Mouse (Mus musculus): Measurements from ENCODE around the gene C2cd4a.

The C2cd4a gene

DNA sequence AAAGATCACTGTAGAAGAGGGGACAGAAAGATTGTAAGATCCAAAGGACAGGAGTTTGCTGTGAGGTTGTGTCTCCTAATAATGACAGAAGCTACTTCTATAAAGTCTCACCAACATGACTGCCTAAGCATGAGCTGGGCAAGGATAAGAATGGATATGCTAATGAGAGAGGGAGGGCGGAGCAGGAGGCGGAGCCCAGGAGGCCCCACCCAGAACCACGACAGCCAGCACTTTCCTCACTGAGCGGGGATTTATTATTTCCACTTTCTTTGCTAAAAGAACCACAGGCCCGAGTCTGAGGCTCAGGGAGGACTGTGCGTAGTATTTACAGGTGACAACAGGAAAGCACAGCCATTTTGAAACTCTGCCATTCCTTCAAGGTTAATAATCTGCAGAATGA lies 44.5 kb downstream of the C2cd4a start:
- no peak for DNase-seq (ENCODE audit: low spot score)

DNA sequence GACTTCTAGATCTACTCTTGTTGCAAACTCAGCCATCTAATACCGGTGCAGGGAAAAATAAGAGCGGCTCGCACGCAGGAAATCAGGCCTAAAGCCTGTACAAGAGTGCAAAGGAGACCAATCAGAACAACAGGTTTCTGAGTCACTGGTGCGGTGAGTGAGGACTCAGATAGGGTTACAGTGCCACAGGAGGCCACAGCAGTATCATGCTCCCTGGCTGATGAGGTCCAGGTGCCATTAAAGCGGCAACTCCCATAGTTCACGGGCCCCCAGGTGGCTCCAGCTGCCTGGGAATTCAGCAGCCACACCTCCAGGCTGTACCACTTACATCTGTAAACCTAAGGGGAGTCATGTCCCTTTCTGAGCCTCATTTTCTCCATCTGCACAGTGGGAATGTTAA lies 45.8 kb downstream of the C2cd4a start:
- DNase-seq (ENCODE audit: low spot score): no peak

DNA sequence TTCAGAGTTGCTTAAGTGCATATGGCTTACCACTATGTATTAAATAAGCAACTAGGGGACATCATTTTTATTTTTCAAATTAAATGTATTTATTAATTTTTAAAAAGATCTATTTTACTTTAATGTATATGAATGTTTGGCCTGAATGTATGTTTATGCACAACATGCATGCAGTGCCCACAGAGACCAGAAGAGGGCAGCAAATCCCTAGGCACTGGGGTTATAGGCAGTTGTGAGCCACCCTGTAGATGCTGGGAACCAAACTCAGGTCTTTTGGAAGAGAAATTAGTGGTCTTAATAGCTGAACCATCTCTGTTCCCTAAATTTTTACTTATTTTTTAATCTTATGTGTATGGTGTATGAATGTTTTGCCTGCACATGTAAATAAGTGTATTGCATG lies 48.2 kb downstream of the C2cd4a start:
- no peak for DNase-seq (ENCODE audit: low spot score)

DNA sequence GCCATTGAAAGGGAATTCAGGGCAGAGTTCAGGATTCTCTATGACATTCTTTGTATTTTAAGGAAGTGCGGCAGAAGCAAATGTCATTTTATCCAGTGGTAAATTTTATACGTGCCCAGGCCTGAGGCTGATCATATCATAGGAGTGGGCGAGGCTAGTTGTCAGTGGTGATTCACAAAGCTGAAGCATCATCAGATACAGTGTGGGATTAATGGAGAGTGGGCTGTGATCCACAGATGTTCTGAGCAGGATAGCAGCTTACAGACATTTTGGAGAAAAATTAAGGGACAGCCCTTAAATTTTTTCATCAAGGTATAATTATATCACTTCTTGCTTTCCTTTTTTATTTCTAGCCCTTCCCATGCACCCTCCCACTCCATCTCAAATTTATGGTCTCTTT lies 48.7 kb downstream of the C2cd4a start:
- no peak for DNase-seq (ENCODE audit: low spot score)

DNA sequence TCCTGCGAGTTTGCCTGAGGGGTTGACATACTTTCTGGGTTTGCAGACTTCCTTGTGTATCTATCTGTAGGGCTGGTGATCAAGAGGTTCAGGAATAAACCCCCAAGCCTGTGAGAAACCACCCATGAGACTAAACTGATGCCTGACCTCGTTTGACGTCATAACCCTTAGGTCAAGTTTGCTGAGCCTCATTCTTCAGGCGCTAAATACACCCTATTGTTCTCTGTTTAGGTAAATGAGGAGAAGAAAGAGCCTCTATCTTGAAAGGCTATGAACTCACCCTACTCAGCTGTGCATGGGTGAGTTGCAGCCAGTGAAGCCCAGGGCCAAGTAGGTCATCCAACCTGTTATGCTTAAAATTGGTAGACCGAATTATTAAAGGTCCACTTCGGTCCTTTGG lies 49.3 kb downstream of the C2cd4a start:
- no peak for DNase-seq (ENCODE audit: low spot score)
